Mouse (Mus musculus) cortical plate, adult 2 months (tissue): ENCODE measurements at regions not wholly inside any gene's neighbourhood (a gene's known extent, or its start where the extent isn't known, plus 50 kb on each side); places are given as distances from the start of the nearest gene placed in this dataset.
A peak's percentile ranks its signal among the peaks of the same experiment; 100 is the strongest.

Experiments
- CTCF ChIP-seq: fragments of 200-500 bp; IDR thresholded peaks from 2 replicates; pipeline ENCODE4 v1.5.1; 2011; ENCODE audit warnings: mild to moderate bottlenecking, control low read depth, low read length; ENCODE audit not compliant: insufficient read depth; ENCODE audit errors: extremely low read depth
- POLR2A ChIP-seq: fragments of 200-500 bp; IDR thresholded peaks from 2 replicates; pipeline ENCODE4 v1.6.1; 2011; ENCODE audit warnings: mild to moderate bottlenecking, low read length, control low read depth; ENCODE audit not compliant: insufficient read depth; ENCODE audit errors: extremely low read depth

DNA sequence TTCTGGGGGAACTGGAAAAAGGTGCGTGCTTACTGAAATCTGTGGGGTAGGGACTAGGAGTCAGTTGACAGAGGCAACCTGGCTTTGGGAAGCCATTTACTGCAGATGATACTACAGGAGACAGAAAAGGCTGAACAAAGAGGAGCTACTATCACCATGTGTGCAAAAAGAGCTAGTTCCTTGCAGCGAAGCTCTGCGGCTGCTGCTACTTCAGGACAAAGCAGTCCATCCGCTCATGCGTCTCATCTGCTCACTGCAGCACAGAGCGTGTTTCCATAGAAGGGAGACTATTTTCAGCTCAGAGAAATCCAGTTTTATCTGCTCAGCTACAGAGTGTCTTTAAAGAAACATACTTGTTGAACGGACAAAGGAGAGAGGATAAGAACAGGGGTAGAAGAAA lies 817.7 kb downstream of the Sorcs1 start:
- TF ChIP-seq POLR2A (0 out of 2 replicates have a peak, but pooled peaks have one; percentile 40), CTCF (no peak)
